Mouse (Mus musculus) layer of hippocampus, postnatal 36 days (tissue): ENCODE measurements around the gene Mrpl36. TPM values are rescaled to one million over a fixed set of nuclear protein-coding genes. Genes with fewer than 3 reads are reported as not detected.

Experiments used
- DNase-seq, 2 experiments: peaks; one replicate each; pipeline ENCODE4 v3.0.0; 2022
- total RNA-seq, 2 experiments: library from RNA; stranded (reverse); gene quantifications; 2 replicates each; pipeline ENCODE4 v1.2.3; 2021

Gene Mrpl36
- 10 to 100 TPM; 35.2 to 42.5 TPM for total RNA-seq

DNA sequence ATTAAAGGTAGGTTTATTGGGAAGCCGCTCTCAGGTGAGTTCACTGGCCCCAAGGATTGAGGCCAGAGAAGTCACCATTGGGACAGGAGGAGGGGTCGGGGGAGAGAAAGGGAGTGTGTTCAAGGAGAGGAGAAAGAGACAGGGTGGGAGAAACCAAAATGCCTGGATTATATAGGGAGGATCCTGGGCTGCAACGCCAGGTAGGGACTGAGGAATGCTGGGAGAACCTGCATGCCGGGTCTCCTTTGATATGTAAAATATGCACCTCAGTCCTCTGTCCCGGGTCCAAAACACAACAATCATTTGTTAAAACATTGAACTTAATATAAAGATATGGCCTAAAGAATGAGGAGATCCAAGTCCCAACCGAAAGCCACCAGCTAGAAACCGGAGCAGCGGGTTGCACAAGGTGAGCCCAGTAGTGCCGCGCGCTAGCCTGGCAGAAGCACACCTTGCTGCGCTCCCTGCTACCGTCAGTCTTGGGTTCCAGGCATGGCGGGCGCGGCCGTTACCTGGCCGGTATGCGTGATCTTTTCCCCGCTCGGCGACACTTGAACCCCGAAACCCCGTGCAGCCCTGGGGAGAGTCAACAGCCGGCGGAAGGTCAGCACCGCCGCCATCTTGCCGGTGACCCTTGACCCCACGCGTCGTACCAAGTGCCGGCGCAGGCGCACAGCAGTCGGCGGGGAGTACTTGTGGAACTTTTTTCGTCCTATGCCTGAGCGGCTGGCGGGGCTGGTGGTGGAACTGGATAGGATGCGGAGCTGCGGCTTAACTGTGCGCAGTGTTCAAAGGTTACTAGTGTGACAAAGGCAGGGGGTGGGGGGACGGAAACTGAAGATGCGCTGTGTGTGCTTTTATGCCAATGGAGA, at the start of gene Mrpl36, which contains the start of gene Ndufs6:
TSS of gene Mrpl36 (plus strand) at position 687 of the 872 bp plus-strand sequence.
TSS of gene Ndufs6 (minus strand) at position 716 of the 872 bp plus-strand sequence.
- peak; percentile 91 for DNase-seq

DNA sequence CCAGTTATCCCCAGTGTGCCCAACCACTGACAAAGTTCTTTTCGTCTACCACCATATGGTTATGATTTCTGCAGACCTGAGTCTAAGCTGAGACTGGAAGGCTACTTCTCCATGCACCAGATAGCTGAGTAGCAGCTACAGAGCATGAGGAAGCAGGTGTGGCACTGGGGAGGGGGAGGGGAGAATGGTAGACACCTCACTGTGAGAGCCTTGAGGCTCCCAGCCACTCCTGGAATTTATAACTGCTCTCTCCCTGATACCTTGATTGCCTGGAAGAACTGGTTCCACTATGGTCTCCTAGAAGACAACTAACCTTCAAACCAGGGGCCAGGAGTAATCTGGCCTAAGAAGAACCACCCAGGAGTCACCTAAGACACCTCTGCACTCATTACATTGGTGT, 49.1 kb upstream of the Mrpl36 start:
- no peak for DNase-seq

DNA sequence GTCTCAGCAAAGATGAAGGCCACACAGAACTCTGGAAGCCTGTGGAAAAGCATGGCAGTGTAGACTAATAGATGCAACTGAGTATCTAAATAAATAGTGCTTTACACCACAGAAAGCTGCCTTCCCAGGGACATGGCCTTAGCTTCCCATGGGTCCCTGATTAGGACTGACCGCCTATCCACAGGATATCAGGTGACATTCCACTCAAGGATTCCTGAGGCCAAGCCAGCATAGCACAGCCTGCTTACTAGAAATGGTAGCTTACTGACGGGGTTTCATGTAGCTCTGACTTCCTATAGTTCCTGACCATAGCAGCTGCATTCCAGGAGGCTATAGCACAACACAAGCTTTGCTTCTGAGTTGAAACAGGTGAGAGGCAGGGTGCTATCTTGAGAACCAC, 45.9 kb upstream of the Mrpl36 start:
- DNase-seq, result no peak

- DNase-seq, result no peak
Observed at GRCm38 (mm10) chr13:73283534-73283933, 44.8 kb upstream of the Mrpl36 start.

DNA sequence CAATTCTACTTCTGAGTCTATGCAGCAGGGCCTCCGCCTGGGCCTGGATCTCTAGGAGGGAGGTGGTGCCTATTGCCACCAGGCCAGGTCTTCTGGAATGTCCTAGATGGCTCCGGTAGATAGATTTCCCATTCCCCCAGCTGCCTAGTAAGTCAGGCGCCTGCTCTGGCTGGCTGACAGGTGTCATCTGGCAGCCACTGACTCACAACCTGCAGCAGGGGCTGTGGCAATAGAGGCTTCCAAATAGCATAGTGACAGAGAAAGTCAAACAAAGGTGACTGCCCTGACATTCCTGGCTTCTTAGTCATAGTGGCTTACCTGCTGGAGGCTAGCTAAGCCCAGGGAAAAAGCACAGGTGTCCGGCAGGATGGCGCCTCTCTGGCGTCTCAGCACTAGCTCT, 38.1 kb upstream of the Mrpl36 start:
- no peak for DNase-seq

GRCm38 (mm10) chr13:73291102-73291501, 37.2 kb upstream of the Mrpl36 start:
- no peak for DNase-seq

GRCm38 (mm10) chr13:73298717-73299116, 29.6 kb upstream of the Mrpl36 start:
- no peak for DNase-seq

GRCm38 (mm10) chr13:73299322-73299721, 29.0 kb upstream of the Mrpl36 start:
- DNase-seq, result no peak

- DNase-seq, result no peak
Observed at GRCm38 (mm10) chr13:73304729-73305128, 23.6 kb upstream of the Mrpl36 start.

DNA sequence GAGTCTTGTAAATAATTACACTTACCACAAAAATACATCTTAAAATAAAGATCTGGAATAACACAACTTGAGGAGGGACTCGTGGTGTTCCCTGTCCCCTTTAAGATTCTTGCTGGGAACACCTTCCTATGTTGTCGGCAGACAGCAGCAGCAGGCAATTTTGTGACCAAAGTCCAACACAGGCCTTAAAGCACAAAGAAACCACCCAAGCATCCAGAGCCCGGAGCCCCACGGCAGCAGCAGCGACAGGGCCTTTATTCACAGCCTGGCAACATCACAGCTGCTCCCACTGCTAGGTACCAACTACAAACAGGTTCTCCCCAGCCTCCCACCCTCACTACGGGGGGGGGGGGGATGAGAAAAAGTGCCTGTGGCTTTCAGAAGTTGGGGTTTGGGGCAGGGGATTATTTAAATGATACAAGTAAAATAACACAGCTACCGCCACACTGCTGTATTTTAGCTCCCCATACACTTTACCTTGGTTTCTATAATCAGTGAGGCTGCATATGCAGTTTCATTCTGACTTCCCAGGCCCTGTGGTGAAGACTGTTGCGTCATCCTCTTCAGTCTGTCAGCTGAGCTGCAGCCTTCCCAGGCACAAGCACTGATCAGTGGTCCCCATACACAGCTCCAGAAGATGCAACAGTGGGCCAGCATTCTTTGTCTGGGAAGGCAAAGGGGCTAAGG, 22.8 kb upstream of the Mrpl36 start:
- no peak for DNase-seq

- DNase-seq, result no peak
Observed at GRCm38 (mm10) chr13:73306085-73306410, 22.3 kb upstream of the Mrpl36 start.

DNA sequence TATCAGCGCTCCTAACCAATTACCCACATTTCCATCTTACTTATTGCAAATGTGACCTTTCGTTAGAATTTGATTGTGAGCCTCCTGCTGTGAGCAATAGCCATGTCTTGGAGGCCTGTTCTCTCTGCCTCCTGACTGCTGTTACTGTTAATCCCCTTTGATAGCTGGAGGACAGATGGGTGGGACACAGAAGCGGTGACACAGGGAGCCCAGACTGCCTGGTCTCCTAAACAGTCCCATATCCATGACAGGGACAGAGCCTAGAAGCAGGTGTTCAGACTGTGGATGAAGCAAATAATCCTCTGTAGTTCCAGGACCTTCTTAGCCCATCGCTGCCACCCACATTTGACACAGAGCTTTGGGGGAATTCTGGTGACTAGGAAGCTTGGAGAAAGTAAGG, 21.9 kb upstream of the Mrpl36 start:
- no peak for DNase-seq

DNA sequence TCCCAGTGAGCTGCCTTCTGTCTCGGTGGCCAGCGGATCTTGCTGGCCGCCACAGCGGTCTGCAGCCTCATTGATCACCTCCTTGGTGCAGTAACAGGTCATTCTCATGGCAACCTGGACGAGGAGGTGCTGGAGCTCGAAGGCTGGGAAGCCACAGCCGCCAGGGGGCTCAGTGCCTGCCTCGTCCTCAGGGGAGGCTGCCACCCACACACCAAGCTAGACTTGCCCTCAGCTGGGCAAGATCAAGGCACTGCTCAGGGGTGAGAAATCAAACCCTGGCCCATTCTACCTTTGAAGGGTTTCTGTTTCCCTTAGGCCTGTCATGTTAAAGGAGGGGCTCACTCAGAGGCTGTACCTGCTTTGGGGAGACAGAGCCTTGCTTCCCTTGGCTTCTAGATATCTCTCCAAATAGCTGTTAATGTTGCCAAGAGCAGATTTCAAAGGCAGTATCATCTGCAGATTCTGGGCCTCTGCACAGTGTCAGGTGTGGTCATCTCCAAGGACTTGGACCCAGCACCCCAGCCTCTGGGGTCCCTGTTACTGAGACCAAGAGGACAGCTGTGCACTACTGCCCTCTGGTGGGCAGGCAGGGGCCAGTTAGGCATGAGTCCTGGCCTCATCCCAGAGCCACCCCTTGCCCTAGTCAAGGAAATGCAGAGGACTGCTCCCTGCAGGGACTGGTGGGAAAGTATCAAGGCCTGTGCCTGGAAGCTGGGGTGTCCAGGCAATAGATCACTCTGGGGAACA, 18.0 kb upstream of the Mrpl36 start:
- DNase-seq, result peak in 1 of 2 experiments; percentile 25

DNA sequence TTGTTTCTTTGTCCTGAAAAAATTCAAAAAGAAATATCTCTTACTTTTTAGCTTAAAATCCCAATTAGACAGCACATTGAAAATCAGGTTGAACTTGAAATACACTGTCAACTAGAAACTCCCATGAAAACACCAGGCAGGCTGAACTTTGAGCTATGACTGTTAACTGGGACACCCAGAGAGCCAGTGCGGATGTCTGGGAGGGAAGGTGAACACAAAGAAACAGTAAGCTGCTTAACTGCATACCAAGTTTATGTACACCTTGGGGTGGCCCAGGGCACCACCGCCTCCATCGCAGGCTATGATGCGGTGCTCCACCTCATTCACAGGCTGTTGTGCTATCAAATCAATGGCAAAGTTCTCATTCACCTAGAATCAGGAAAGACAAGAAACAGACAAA, 8.3 kb upstream of the Mrpl36 start:
- DNase-seq, result no peak

- no peak for DNase-seq
Observed at GRCm38 (mm10) chr13:73322626-73323025, 5.7 kb upstream of the Mrpl36 start.

DNA sequence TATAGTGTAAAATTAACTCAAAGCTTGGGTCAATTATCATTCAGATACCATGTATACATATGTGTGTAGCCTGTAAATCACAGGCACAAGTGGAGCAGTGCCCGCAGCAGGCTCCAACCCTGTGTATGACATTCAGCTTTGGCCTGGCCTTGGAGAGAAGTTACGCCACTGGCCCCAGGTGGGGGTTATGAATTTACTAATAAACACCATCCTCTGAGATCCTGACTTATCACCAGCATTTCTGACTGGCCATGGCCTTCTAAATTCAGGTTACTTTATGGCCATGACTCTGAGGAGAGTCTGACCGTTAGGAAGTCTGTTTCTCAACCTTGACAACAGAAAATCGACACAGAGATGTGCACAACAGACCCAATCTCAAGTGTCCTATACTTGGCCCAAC, 4.9 kb upstream of the Mrpl36 start:
- DNase-seq, result no peak

- DNase-seq, result peak; percentile 87
Observed at GRCm38 (mm10) chr13:73330844-73331501, 2.7 kb downstream of the Mrpl36 start.

GRCm38 (mm10) chr13:73331736-73332135, 3.4 kb downstream of the Mrpl36 start:
- no peak for DNase-seq

GRCm38 (mm10) chr13:73336753-73337152, 8.4 kb downstream of the Mrpl36 start:
- no peak for DNase-seq

GRCm38 (mm10) chr13:73345102-73345890, 17.0 kb downstream of the Mrpl36 start:
- no peak for DNase-seq

DNA sequence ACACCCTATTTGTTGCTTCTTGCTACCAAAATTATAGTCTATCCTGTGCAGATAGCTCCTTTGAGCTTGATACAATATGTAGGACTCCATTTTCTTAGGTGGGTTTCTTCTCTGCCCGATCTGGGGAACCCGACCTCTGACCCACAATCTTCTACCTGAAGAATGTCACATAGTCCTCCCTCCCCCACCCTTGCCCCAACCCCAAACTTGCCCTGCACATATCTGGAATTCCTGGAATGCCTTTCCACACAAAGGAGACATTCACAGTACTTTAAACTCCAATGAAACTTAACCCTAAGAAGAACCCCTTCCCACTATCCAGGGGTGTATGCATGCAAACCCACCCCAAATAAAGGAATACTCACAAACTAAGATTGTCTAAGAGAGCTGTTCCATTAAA, 17.8 kb downstream of the Mrpl36 start:
- no peak for DNase-seq

- DNase-seq, result no peak
Observed at GRCm38 (mm10) chr13:73346743-73347142, 18.4 kb downstream of the Mrpl36 start.
